Mouse (Mus musculus) forebrain, embryonic 11.5 days (tissue): ENCODE results near the gene Unc50. TPM values are rescaled to one million over a fixed set of nuclear protein-coding genes. Genes with fewer than 3 reads are reported as not detected.

Experiments used
- ATAC-seq: fragments of 200-750 bp; cut with Nextera tagmentation; replicated peaks from 2 replicates; pipeline ENCODE4 v1.8.0; 2017; ENCODE audit warnings: moderate TSS enrichment; ENCODE audit not compliant: low FRiP score
- DNase-seq: peaks from one replicate; pipeline ENCODE4 v3.0.0-alpha.2; 2017; ENCODE audit warnings: low spot score
- H3K27ac ChIP-seq: fragments of 300-500 bp; sonication (generic); 2 replicates; pipeline ENCODE4 v1.5.1; 2014; ENCODE audit warnings: low read depth, low read length
- H3K27me3 ChIP-seq: fragments of 300-500 bp; sonication (generic); 2 replicates; pipeline ENCODE4 v1.6.1; 2014; ENCODE audit warnings: mild to moderate bottlenecking, low read length, mixed read lengths; ENCODE audit not compliant: control insufficient read depth, insufficient read depth
- H3K36me3 ChIP-seq: fragments of 300-500 bp; sonication (generic); 2 replicates; pipeline ENCODE4 v1.6.1; 2014; ENCODE audit warnings: mild to moderate bottlenecking, low read length, moderate library complexity, mixed read lengths; ENCODE audit not compliant: control insufficient read depth, insufficient read depth
- H3K4me1 ChIP-seq: fragments of 300-500 bp; sonication (generic); replicated peaks from 2 replicates; pipeline ENCODE4 v1.6.1; 2014; ENCODE audit warnings: low read length, mixed read lengths; ENCODE audit not compliant: control insufficient read depth, insufficient read depth
- H3K4me2 ChIP-seq: fragments of 300-500 bp; sonication (generic); 2 replicates; pipeline ENCODE4 v1.6.1; 2014; ENCODE audit warnings: low read depth, mild to moderate bottlenecking, low read length, moderate library complexity, mixed read lengths; ENCODE audit not compliant: severe bottlenecking
- H3K4me3 ChIP-seq: fragments of 300-500 bp; sonication (generic); 2 replicates; pipeline ENCODE4 v1.5.1; 2014; ENCODE audit warnings: low read depth, low read length
- H3K9ac ChIP-seq: fragments of 300-500 bp; sonication (generic); 2 replicates; pipeline ENCODE4 v1.6.1; 2014; ENCODE audit warnings: low read length
- H3K9me3 ChIP-seq: fragments of 300-500 bp; sonication (generic); 2 replicates; pipeline ENCODE4 v1.6.1; 2016; ENCODE audit warnings: low read length, mixed read lengths; ENCODE audit not compliant: control insufficient read depth
- WGBS: fragments of 180-500 bp; shearing (Covaris S2); extraction: QIAGEN DNeasy Blood & Tissue Kit; methylation state at CpG from one replicate; pipeline ENCODE4 v1.1.7; 2014; 5-methylcytosine and 5-hydroxymethylcytosine counted together
- polyA plus RNA-seq: library from polyadenylated mRNA; unstranded; fragments of >200 nt; fragmentation: Nextera tagmentation; extraction: Ambion mirVana; gene quantifications from 2 replicates; pipeline ENCODE4 v1.2.1, GENCODE M21; 2014

Unc50 gene
- 115 and 131 TPM in 2 replicates for polyA plus RNA-seq

DNA sequence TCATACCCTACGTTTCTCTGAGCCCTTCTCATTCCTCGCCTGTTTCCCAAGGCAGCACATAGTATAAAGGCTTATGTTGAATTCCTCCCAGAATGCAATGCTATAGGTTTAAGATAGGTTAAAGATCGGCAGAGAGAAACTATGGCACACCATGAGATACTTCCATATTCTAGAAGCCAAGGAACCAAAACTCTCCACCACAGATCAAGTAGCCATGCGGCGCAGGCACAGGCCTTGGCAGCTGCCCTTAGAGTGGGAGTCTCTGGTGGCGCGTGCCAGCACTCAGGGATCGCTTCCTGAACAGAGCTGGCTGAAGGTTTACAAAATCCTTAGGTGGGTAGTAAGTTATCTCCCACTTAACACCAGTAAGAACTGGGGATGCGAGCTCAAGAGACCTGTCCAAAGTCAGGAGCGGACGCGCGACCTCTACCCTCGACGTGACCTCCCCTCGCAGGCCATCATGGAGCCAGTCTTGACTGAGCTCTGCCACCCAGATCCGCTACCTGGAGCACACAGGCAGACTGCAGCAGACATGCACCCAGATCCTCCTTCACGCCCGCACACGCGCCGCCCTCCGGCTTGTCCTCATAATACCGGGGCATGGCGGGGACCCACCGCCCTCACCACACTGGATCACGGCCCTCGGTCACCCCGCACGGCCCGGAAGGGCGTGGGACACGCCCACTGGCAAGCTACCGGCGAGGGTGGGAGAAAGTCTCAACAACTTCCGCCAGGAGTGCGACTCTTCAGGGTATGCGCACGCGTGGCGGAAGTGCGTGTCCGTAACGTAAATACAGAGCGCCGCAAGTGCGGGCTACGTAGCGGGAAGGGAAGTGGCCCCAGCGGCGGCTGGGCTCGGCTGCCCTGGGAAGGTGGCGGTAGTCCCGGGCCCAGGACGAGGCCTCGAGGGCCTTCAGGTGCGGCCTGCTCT lies at the start of gene Unc50, which contains the start of gene Coa5:
Gene Unc50 (plus strand): TSS at position 774 of the 931 bp plus-strand sequence.
Gene Coa5 (minus strand): TSS at position 738 of the 931 bp plus-strand sequence.
- H3K4me2 ChIP-seq: peak within 1 kb of the TSS; percentile 90
- H3K27me3 ChIP-seq: no peaks in the 10 kb centered on the region
- peaks cover 7% of the 10 kb centered on the region; the same call in 1 of the 2 replicates for H3K4me1 ChIP-seq
- H3K4me3 ChIP-seq: peak within 1 kb of the TSS; percentile 86
- H3K36me3 ChIP-seq: no peaks in the 10 kb centered on the region
- H3K9me3 ChIP-seq: no peaks in the 10 kb centered on the region
- ATAC-seq: peak; percentile 98
- WGBS: 4% methylated on average over 57 of the region's 57 CpGs
- peak within 1 kb of the TSS; percentile 83 for H3K9ac ChIP-seq
- 0 out of 2 replicates have a peak within 1 kb of the TSS, but pooled peaks have one; percentile 46 for H3K27ac ChIP-seq
- DNase-seq: peak; percentile 92

DNA sequence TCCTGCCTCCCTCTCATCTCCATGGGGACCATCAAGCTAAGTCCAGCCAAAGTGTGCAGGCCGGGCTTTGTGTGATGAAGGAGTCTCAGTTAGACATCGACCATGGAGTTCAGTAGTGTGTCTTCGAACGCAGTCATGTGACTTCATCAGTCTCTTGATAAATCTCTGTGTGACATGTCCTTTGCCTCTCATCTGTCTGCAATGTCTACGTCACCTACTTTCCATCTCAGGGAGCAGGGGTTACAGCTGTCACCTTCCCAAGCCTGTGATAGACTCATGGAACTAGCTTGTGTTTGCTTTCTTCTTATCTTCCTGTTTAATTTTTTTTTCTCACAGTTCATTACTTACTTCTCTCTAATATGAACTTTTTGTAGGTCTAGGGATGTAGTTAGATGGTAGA lies 49.0 kb upstream of the Unc50 start:
- H3K9me3 ChIP-seq: no peaks in the 10 kb centered on the region
- DNase-seq (no peak), ATAC-seq (no peak)
- no peaks in the 10 kb centered on the region for H3K36me3 ChIP-seq
- H3K27ac ChIP-seq: no peak overlapping the region
- no peaks in the 10 kb centered on the region for H3K4me1 ChIP-seq
- no peak overlapping the region for H3K4me2 ChIP-seq
- no peak overlapping the region for H3K9ac ChIP-seq
- H3K4me3 ChIP-seq: no peak overlapping the region
- H3K27me3 ChIP-seq: no peaks in the 10 kb centered on the region
- WGBS: 97% methylated on average over 5 of the region's 5 CpGs

DNA sequence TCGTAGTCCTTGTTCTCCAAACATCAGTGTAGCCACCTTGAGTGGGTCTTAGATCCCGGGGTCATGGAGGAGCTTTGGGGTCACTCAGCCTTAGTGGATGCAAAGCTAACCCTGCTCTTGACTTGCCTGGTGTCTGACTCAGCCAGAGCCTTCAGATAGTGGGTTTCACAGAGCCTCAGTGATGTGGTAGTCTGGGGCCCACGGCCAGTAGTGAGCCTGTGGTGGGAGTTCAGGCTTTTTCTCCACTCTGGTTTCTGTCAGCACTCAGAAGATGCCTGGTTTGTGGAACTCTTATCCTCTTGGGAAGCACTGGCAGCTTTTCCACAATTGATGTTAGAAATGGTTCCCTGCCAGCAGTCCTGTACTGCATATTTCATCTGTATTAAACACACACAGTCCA lies 45.6 kb upstream of the Unc50 start:
- Histone ChIP-seq H3K4me3 (no peak overlapping the region), H3K9ac (no peak overlapping the region), H3K4me1 (no peaks in the 10 kb centered on the region), H3K27me3 (no peaks in the 10 kb centered on the region), H3K9me3 (no peaks in the 10 kb centered on the region), H3K36me3 (no peaks in the 10 kb centered on the region), H3K27ac (no peak overlapping the region), H3K4me2 (no peak overlapping the region)
- 91% methylated on average over 3 of the region's 3 CpGs for WGBS
- no peak for ATAC-seq
- no peak for DNase-seq

DNA sequence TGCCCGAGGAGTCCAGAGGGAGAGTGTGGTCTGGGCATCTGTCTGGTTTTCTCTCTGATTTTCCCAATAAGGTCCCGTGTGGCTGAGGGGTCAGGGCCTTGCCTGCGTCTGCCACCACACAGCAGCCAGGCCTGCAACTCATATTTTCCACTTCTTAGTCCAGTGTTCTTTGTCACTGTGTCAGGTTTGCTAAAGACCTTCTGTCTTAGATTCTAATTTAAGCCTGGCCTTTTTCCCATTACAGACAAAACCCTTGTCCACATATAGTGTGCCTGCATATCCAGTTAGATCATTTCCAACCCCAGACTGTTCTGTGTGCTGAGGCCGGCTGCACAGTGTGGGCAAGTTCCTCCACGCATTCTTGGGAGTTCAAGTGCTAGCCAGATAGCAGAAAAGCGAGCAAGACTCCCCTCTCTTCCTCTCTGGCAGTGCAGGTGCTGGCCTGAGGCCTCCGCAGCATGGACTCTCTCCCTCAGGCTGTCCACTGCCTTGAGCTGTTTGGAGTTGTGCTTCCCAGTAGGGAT lies 43.4 kb upstream of the Unc50 start:
- 80% methylated on average over 7 of the region's 7 CpGs for WGBS

DNA sequence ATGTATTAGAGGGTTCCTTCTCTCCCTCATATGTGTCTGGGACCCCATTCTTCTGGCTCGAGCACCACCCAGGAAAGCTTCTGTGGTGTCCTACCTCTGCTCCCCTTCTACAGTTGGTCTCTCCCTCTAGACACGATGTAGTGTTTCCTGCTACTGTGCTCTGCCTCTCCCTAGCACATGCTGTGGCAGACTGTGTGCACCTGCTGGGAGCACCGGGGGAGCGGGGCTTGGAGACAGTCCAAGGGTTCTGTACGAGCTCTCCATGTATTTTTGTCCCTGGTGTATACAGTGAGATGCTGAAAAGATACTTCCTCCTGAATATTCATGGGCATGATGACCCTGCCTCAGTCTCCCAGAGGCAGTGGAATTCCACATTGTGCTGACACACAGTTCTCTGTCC lies 36.8 kb upstream of the Unc50 start:
- no peak overlapping the region for H3K4me3 ChIP-seq
- no peaks in the 10 kb centered on the region for H3K36me3 ChIP-seq
- no peak for ATAC-seq
- H3K4me2 ChIP-seq: no peak overlapping the region
- H3K4me1 ChIP-seq: no peaks in the 10 kb centered on the region
- DNase-seq: no peak
- H3K27me3 ChIP-seq: no peaks in the 10 kb centered on the region
- H3K9me3 ChIP-seq: no peaks in the 10 kb centered on the region
- no peak overlapping the region for H3K27ac ChIP-seq
- 83% methylated on average over 5 of the region's 5 CpGs for WGBS
- H3K9ac ChIP-seq: no peak overlapping the region

More for the DNA sequence above, 43.4 kb upstream of the Unc50 start:
- no peaks in the 10 kb centered on the region for H3K9me3 ChIP-seq
- no peak overlapping the region for H3K9ac ChIP-seq
- no peak for ATAC-seq
- no peaks in the 10 kb centered on the region for H3K27me3 ChIP-seq
- no peaks in the 10 kb centered on the region for H3K36me3 ChIP-seq
- no peak overlapping the region for H3K4me2 ChIP-seq
- no peak overlapping the region for H3K4me3 ChIP-seq
- H3K4me1 ChIP-seq: no peaks in the 10 kb centered on the region
- no peak overlapping the region for H3K27ac ChIP-seq
- no peak for DNase-seq

DNA sequence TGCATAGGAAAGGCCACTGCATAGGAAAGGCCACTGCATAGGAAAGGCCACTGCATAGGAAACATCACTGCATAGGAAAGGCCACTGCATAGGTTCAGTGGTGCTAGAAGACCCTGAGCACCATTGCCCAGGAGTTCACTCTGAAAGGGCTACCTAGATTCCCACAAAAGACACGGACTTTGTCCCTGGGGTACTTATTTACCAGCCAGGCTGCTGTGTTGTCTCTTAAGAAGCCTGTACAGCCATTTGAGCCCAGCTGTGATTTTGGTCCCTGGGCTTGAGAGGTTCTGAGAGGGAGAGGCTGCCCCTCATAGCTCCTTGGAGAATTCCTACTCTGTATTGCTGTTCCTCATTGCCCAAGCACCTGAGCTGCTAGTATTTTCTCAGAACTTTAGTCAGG lies 33.5 kb upstream of the Unc50 start:
- H3K4me1 ChIP-seq: no peaks in the 10 kb centered on the region
- H3K9ac ChIP-seq: no peak overlapping the region
- H3K4me3 ChIP-seq: no peak overlapping the region
- no peaks in the 10 kb centered on the region for H3K36me3 ChIP-seq
- H3K27ac ChIP-seq: no peak overlapping the region
- H3K4me2 ChIP-seq: no peak overlapping the region
- H3K27me3 ChIP-seq: no peaks in the 10 kb centered on the region
- WGBS: 67% methylated on average over 1 of the region's 1 CpGs
- DNase-seq (no peak), ATAC-seq (no peak)
- H3K9me3 ChIP-seq: no peaks in the 10 kb centered on the region

DNA sequence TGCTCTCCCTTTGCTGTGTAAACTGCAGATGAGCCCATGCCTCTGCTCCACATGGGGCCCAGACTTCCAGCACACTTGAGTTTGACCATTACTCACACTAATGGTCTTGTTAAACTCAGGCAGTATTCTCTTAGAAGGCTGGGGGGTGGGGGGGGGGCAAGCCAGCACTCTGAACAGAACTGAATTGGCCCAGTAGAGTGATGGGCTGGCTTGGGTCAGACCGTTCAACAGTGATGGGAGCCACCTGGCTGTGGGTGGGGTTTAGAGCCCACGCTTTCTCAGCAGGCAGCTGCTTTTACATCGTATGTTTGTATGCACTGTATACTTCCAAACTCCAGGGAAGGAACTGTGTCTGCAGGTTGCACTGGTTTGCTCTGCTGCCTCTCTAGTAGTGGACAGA lies 31.0 kb upstream of the Unc50 start:
- H3K4me1 ChIP-seq: no peaks in the 10 kb centered on the region
- no peak for DNase-seq
- no peak overlapping the region for H3K9ac ChIP-seq
- H3K9me3 ChIP-seq: no peaks in the 10 kb centered on the region
- H3K36me3 ChIP-seq: no peaks in the 10 kb centered on the region
- no peak overlapping the region for H3K4me3 ChIP-seq
- no peaks in the 10 kb centered on the region for H3K27me3 ChIP-seq
- no peak for ATAC-seq
- WGBS: 74% methylated on average over 3 of the region's 3 CpGs
- H3K4me2 ChIP-seq: no peak overlapping the region
- no peak overlapping the region for H3K27ac ChIP-seq

DNA sequence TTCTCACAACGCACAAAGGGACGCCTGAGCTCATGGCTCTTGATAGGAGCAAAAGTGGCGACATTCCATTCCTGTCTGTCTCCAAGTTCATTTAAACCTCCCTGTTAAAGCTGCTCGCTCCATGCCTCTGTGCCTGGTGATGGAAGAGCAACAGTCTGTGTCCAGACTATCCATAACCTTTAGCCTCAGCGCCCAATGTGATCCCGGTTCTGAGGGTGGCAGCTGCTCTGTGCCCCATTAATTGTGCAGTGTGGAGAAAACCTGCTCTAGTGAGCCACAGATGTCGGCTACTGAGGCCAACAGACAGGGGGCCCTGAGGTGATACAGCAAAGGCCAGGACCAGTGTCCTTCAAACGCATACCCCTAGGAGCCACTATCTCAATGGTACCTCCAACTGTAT lies 30.2 kb upstream of the Unc50 start:
- Histone ChIP-seq H3K4me3 (no peak overlapping the region), H3K27ac (no peak overlapping the region), H3K36me3 (no peaks in the 10 kb centered on the region), H3K4me1 (no peaks in the 10 kb centered on the region), H3K4me2 (no peak overlapping the region), H3K9me3 (no peaks in the 10 kb centered on the region), H3K9ac (no peak overlapping the region), H3K27me3 (no peaks in the 10 kb centered on the region)
- ATAC-seq (no peak), DNase-seq (no peak)
- 86% methylated on average over 8 of the region's 8 CpGs for WGBS
